Mouse (Mus musculus): ENCODE results near the gene Gm15557. TPM values are rescaled to one million over a fixed set of nuclear protein-coding genes. Genes with fewer than 3 reads are reported as not detected.

Gm15557 gene
- total RNA-seq, 4 experiments from 2014 or later = not detected

- DNase-seq = peak; percentile 45
Measured at GRCm38 (mm10) chr2:155952006-155952405, 11.5 kb downstream of the Gm15557 start.

GRCm38 (mm10) chr2:155956134-155957059 lies 15.9 kb downstream of the Gm15557 start, which contains the start of gene Cep250:
TSS of gene Cep250 (plus strand) at chr2:155956458.
- DNase-seq = peak; percentile 88

GRCm38 (mm10) chr2:155959981-155960380 lies 19.5 kb downstream of the Gm15557 start:
- DNase-seq = no peak

DNA sequence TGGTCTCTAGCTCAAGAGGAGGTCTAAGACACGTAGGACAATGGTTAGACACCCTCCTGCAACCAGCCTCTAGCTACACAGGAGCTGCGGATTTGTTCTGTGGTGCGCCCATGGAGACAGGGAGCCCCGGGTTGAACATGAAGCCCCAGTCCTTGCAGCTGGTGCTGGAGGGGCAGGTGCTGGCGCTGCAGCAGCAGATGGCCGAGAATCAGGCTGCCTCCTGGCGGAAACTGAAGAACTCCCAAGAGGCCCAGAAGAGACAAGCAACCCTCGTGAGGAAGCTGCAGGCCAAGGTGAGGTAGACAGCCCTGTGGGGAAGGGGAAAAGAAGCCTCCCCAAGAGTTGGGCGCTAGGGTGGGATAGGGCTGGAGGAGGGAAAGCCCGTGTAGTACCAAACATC lies 21.3 kb downstream of the Gm15557 start:
- DNase-seq = no peak

- no peak for DNase-seq
Measured at GRCm38 (mm10) chr2:155962991-155963390, 22.5 kb downstream of the Gm15557 start.

- no peak for DNase-seq
Measured at GRCm38 (mm10) chr2:155973348-155973747, 32.8 kb downstream of the Gm15557 start.

DNA sequence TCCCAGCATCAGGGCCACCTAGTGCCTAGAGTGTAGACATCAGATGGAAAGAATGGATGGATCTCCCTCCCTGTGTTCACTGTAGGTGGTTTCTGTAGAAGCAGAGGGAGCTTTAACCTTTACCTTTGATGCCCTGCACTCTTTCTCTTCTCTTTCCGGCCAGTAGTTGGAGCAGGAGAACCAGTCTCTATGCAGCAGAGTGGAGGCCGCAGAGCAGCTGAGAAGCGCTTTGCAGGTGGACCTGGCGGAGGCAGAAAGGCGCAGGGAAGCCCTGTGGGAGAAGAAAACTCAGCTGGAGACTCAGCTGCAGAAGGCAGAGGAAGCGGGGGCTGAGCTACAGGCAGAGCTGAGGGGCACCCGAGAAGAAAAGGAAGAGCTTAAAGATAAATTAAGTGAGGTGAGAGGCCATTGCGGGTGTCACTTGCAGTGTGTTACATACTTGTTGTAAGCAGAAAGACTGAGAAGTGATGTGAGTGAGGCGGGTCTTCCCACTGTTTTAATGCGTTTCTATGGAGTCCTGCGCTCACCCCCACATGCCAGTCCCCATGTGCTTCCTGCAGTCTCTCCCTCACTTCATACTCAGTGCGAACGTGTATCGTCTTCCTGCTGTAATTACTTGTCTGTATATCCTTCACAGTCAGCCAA lies 33.7 kb downstream of the Gm15557 start:
- DNase-seq = no peak

DNA sequence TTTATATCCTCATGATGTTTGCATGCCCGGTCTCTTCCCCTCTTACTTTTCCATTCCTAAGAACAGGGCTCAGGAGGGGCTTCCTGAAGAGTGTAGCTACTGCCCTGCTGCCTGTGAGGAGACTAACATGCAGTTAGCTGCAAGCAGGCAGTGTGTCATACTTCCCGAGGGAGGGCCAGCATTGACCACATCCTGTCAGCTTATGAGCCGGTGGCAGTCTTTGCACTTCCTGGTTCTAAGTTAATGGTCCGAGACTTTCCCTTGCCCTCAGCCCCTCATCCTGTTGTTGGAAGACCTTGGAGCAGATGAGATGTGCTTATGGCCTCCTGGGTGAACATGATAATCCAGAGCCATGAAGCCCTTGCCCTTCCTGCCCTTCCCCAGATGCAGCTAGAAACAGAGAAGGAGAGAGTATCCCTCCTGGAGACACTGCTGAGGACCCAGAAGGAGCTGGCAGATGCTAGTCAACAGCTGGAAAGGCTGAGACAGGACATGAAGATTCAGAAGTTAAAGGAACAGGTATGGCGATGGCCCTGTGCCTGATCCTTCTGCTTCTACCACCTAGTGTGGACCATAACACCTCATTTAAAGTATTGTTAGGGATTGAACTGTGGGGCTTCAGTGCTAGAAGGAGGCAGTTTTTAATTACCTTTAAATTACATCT lies 38.9 kb downstream of the Gm15557 start:
- no peak for DNase-seq

DNA sequence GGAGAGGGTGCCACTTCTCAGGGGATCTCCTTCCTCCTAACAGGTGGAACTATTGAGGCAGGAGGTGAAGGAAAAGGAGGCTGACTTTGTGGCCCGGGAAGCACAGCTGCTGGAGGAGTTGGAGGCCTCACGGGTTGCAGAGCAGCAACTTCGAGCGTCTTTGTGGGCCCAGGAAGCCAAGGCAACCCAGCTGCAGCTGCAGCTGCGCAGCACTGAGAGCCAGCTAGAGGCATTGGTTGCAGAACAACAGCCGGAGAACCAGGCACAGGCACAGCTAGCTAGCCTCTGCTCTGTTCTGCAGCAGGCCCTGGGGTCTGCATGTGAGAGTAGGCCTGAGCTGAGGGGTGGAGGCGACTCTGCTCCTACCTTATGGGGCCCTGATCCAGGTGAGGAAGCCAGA lies 45.2 kb downstream of the Gm15557 start:
- DNase-seq = no peak

DNA sequence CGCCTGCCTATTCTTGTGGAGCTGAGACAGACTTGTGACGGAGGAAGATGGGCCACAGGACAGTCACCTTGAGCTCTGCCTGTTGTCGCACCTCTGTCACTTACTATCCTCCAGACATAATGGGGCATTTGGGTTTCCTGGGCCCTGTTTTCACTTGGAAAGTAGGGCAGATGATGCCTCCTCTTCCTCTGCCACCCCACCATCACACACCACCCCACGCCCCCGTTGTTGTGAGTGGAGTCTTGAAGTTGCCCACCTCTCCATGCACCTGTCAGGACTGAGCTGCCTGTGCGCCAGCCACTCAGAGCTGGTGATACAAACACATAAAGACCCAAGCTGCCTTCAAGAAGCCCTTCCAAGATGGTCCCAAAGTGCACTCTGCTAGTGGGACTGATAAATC lies 46.6 kb downstream of the Gm15557 start:
- no peak for DNase-seq

DNA sequence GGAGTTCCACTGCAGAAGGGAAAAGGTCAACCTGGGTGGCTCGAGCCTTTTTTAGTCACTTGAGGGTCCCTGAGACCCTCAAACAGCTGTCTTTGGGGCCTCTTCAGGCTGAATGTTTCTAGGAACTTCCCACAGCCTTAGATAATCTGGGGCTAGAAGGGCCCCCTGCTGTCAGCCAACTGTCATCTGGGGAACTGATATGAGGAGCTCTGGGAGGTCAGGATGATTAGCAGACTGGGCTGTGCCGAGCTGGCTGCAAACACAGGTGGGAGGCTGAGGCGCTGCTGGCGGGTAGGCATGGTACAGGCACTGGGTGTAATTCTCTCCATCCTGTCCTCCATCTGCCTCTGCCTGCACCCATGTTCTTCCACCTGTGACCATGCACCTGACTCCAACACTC lies 48.6 kb downstream of the Gm15557 start:
- no peak for DNase-seq

- DNase-seq = no peak
Measured at GRCm38 (mm10) chr2:155991151-155991550, 50.6 kb downstream of the Gm15557 start.

DNA sequence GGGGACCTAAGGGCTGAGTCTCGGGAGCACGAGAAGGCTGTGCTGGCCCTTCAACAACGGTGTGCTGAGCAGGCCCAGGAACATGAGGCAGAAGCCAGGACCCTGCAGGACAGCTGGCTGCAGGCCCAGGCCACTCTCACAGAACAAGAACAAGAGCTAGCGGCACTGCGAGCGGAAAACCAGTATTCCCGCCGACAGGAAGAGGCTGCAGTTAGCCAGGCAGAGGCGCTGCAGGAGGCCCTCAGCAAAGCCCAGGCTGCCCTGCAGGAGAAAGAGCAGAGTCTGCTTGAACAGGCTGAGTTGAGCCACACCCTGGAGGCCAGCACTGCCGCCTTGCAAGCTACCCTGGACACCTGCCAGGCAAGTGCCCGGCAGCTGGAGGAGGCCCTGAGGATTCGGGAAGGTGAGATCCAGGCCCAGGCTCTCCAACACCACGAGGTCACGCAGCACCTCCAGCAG lies 51.4 kb downstream of the Gm15557 start:
- DNase-seq = peak; percentile 12

Other genes starting within 250 kb of the Gm15557 start
- 100 to 1,000 TPM; 137 to 164 (median 150) TPM for gene Trpc4ap, start 248.3 kb upstream of the Gm15557 start, total RNA-seq (2022)
- 10 to 100 TPM; 41.1 to 65.1 (median 54.5) TPM for gene Edem2, start 211.3 kb upstream of the Gm15557 start, total RNA-seq (2022)
- not detected for gene Gm17581, start 204.9 kb upstream of the Gm15557 start, total RNA-seq (2022)
- gene Procr, start 189.6 kb upstream of the Gm15557 start, total RNA-seq (2022) = 10 to 100 TPM; 26.6 to 47.2 (median 39.0) TPM
- gene Mmp24, start 165.4 kb upstream of the Gm15557 start, total RNA-seq (2022) = 1 to 10 TPM; 1.2 to 4.5 (median 2.6) TPM
- gene BC029722, start 121.3 kb upstream of the Gm15557 start, total RNA-seq (2022) = 100 to 1,000 TPM; 285 to 331 (median 289) TPM
- gene Eif6, start 113.8 kb upstream of the Gm15557 start, total RNA-seq (2022) = 100 to 1,000 TPM; 139 to 179 (median 160) TPM
- gene Fam83c, start 105.9 kb upstream of the Gm15557 start, total RNA-seq (2022) = under 1 TPM in 3 of 4 experiments, not detected in 1; 0.06 to 0.15 (median 0.10) TPM
- gene Uqcc1, start 10.4 kb upstream of the Gm15557 start, total RNA-seq (2022) = 100 to 1,000 TPM; 123 to 147 (median 135) TPM
- gene Gdf5, start 4.6 kb downstream of the Gm15557 start, total RNA-seq (2022) = under 1 TPM; 0.18 to 0.77 (median 0.48) TPM
- gene Cep250, start 15.7 kb downstream of the Gm15557 start, total RNA-seq (2022) = 10 to 100 TPM; 12.6 to 27.5 (median 19.7) TPM
- gene 6430550D23Rik, start 67.2 kb downstream of the Gm15557 start, total RNA-seq (2022) = 1 to 10 TPM; 1.3 to 6.1 (median 3.5) TPM
- 100 to 1,000 TPM; 207 to 250 (median 232) TPM for gene Ergic3, start 67.3 kb downstream of the Gm15557 start, total RNA-seq (2022)
- gene Fer1l4, start 112.2 kb downstream of the Gm15557 start, total RNA-seq (2022) = not detected
- 1 to 10 TPM; 2.2 to 7.1 (median 4.4) TPM for gene Spag4, start 124.4 kb downstream of the Gm15557 start, total RNA-seq (2022)
- gene Cpne1, start 171.2 kb downstream of the Gm15557 start, total RNA-seq (2022) = 10 to 100 TPM; 45.5 to 63.4 (median 53.0) TPM
- 10 to 100 TPM; 18.9 to 39.2 (median 28.6) TPM for gene Rbm12, start 171.2 kb downstream of the Gm15557 start, total RNA-seq (2022)
- 10 to 100 TPM; 18.9 to 32.6 (median 24.2) TPM for gene Gm28036, start 186.4 kb downstream of the Gm15557 start, total RNA-seq (2022)
- gene Romo1, start 203.3 kb downstream of the Gm15557 start, total RNA-seq (2022) = 100 to 1,000 TPM; 238 to 388 (median 304) TPM
- 100 to 1,000 TPM in 2 of 4 experiments, 10 to 100 TPM in 2; 93.4 to 102 (median 100) TPM for gene Nfs1, start 203.5 kb downstream of the Gm15557 start, total RNA-seq (2022)
- gene Rbm39, start 239.5 kb downstream of the Gm15557 start, total RNA-seq (2022) = 100 to 1,000 TPM; 313 to 619 (median 423) TPM

Data from adrenal gland, adult 8-10 months (tissue).